Mouse (Mus musculus): Measurements from ENCODE around the gene Htr2b. TPM values are rescaled to one million over a fixed set of nuclear protein-coding genes. Genes with fewer than 3 reads are reported as not detected.

Gene Htr2b
- polyA plus RNA-seq, 1 experiment, result 0.25 TPM

DNA sequence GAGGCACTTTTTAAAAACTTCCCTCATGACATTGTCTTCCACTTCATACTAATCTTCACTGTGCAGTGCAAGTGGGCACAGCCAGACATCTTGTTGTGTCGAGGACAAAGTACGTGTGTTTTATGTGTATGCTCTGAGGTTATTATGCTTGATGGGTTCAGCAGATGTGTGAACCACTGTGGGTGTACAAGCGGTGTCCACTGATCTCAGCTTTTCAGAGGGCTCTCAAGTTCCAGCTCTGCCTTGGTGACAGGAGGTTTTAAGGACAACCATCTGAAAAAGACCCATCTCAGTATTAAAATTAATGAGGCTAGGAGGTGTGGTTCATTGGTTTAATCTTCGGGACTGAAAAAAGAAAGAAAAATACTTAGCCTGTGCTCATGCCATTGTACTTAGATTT is 7.8 kb upstream of the Htr2b start:
- TF ChIP-seq POLR2A (IDR thresholded peaks at IDR 0.05; ENCODE audit: low read depth, low read length) (no peak), CTCF (IDR thresholded peaks at IDR 0.05; ENCODE audit: borderline replicate concordance, insufficient read depth, low read length) (no peak)
- H3K27ac ChIP-seq (ENCODE audit: insufficient read depth, low read length), result no peak overlapping the region
- no peaks in the 10 kb centered on the region for H3K4me1 ChIP-seq (ENCODE audit: control insufficient read depth, insufficient read depth, low read length)
- no peak overlapping the region for H3K4me3 ChIP-seq (ENCODE audit: insufficient read depth, low read length)

DNA sequence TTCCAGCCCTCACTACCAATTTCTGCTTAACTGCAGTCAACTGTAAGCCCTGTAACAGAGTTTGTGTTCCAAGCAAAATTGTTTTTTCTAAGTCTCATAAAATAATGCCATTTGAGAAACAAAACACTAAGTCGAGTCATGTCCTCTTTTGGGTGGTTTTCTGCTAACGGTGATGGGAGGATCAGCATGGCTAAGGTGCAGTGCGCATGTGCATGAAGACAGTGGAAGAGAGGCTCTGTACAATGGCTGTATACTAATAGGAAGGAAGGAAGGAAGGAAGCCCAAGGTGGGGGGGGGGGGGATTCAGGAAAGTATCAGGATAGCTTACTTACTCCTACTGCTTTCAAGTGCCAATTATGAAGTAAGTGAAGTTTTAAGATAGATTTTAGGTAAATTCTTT is 2.4 kb upstream of the Htr2b start:
- TF ChIP-seq POLR2A (IDR thresholded peaks at IDR 0.05; ENCODE audit: low read depth, low read length) (no peak), CTCF (IDR thresholded peaks at IDR 0.05; ENCODE audit: borderline replicate concordance, insufficient read depth, low read length) (no peak)
- no peak overlapping the region for H3K27ac ChIP-seq (ENCODE audit: insufficient read depth, low read length)
- peaks cover 6% of the 10 kb centered on the region for H3K4me1 ChIP-seq (ENCODE audit: control insufficient read depth, insufficient read depth, low read length)
- H3K4me3 ChIP-seq (ENCODE audit: insufficient read depth, low read length), result no peak overlapping the region

DNA sequence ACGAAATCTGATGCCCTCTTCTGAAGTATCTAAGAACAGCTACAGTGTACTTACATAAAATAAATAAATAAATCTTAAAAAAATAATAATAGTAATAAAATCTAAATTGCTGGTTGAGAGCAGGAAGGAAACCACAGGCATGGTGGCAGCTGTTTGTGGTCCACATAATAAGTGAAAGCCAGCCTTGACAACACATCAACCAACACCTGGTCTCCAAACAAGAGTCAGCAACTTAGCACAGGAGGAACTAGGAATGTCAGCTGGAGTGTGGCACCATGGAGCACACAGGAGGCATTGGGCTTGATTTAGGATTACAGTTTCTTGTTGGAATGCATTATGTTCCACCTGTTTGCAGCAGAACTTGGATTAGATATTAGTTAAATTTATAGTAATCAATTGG is 6.7 kb downstream of the Htr2b start:
- no peaks in the 10 kb centered on the region for H3K4me1 ChIP-seq (ENCODE audit: control insufficient read depth, insufficient read depth, low read length)
- H3K4me3 ChIP-seq (ENCODE audit: insufficient read depth, low read length), result no peak overlapping the region
- no peak overlapping the region for H3K27ac ChIP-seq (ENCODE audit: insufficient read depth, low read length)
- no peak for TF ChIP-seq POLR2A (IDR thresholded peaks at IDR 0.05; ENCODE audit: low read depth, low read length)
- no peak for TF ChIP-seq CTCF (IDR thresholded peaks at IDR 0.05; ENCODE audit: borderline replicate concordance, insufficient read depth, low read length)

DNA sequence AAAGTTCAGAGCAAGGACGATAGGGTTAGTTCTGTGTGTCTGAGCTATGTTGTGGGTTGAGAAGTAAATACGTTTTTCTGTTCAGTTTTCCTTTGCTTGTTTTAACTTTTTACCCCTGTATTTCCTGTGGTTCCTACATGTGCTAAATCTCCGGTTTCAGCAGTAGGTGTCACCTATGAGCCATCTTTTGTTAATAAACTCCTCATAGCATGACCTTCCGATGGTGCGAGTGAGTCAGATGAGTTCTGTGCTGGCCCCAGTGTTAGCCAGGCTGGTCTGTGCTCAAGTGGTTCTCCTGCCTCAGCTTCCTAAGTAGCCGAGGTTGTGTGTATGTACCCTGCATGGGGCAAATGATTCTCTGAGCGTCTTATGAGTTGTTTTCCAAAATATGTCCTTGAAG is 17.4 kb downstream of the Htr2b start:
- H3K4me3 ChIP-seq (ENCODE audit: insufficient read depth, low read length), result no peak overlapping the region
- H3K27ac ChIP-seq (ENCODE audit: insufficient read depth, low read length), result no peak overlapping the region
- H3K4me1 ChIP-seq (ENCODE audit: control insufficient read depth, insufficient read depth, low read length), result no peaks in the 10 kb centered on the region
- TF ChIP-seq POLR2A (IDR thresholded peaks at IDR 0.05; ENCODE audit: low read depth, low read length) (no peak), CTCF (IDR thresholded peaks at IDR 0.05; ENCODE audit: borderline replicate concordance, insufficient read depth, low read length) (no peak)

DNA sequence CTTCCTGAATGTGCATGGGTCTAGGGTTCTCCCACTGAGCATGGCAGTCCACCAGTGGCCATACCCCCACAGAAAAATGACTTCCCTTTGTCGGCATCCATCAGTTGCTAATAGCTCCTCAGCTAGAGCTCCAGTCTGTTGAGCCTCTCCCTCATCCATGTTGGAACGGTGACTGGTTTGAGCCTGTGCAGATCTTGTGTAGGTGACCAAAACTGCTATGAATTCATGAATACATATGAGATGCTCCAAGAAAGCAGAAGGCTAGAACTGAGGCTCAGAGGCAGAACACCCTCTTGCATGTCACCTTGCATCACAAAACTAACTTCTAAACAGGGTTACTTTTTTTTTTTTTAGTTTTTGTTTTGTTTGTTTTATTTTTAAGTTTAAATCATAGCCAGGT is 35.2 kb downstream of the Htr2b start:
- no peak for TF ChIP-seq CTCF (IDR thresholded peaks at IDR 0.05; ENCODE audit: borderline replicate concordance, insufficient read depth, low read length)
- TF ChIP-seq POLR2A (IDR thresholded peaks at IDR 0.05; ENCODE audit: low read depth, low read length), result no peak
- Histone ChIP-seq H3K4me1 (ENCODE audit: control insufficient read depth, insufficient read depth, low read length) (no peaks in the 10 kb centered on the region), H3K4me3 (ENCODE audit: insufficient read depth, low read length) (no peak overlapping the region), H3K27ac (ENCODE audit: insufficient read depth, low read length) (no peak overlapping the region)

DNA sequence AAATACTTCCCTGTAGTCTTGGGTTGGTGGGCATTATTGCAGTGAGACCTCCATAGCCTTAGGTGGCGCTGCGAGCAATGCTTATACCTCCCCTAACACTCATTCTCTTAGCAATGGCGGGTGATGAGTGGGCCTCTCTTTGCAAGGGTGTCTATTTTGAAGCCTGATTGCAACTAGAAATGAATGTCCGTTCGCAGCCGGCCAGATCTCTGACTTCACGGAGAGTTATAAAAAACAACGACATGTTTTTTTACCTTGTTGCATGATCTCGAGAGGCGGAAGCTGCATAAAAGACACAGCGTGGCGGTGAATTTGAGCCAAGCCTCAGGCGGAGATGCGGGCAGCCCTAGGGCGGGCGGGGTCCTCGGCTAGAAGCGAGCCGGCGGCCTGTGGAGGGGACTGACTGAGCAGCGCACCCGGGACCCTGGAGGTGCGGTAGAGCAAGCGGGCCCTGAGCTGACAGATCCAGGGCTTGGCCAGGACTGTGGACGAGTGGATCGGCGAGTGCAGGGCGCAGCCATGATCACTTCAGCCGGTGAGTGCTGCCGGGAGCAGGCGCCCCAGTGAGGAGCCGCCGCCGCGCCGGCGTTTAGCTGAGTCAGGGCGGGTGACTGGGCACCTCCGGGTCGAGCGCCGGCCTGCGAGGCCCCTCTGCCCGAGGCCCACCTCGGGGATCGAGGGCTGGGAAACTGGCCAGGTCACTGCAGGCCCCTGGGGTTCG is 47.3 kb downstream of the Htr2b start, which contains the start of gene Psmd1:
Gene Psmd1, plus strand, starts transcription at position 117 of the 721 bp plus-strand sequence.
- TF ChIP-seq POLR2A (IDR thresholded peaks at IDR 0.05; ENCODE audit: low read depth, low read length) (peak; percentile 67), CTCF (IDR thresholded peaks at IDR 0.05; ENCODE audit: borderline replicate concordance, insufficient read depth, low read length) (peak; percentile 74; the same call in 1 of the 2 replicates)
- no peaks in the 10 kb centered on the region; the same call in 1 of the 2 replicates for H3K4me1 ChIP-seq (ENCODE audit: control insufficient read depth, insufficient read depth, low read length)

DNA sequence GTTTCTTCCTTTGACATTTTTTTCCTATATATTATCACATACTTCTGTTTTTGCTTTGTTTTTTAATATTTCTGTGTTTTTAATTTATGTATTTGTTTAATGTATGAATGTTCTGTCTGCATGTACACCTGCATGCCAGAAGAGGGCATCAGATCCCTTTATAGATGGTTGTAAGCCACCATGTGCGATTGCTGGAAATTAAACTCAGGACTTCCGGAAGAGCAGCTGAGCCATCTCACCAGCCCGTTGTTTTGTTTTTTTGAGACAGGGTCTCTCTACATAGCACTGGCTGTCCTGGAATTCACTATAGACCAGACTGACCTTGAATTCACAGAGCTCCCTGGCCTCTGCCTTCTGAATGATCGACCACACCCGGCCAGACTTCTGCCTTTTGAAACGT is 49.2 kb downstream of the Htr2b start:
- Histone ChIP-seq H3K27ac (ENCODE audit: insufficient read depth, low read length) (no peak overlapping the region), H3K4me1 (ENCODE audit: control insufficient read depth, insufficient read depth, low read length) (no peaks in the 10 kb centered on the region; the same call in 1 of the 2 replicates), H3K4me3 (ENCODE audit: insufficient read depth, low read length) (no peak overlapping the region)
- TF ChIP-seq CTCF (IDR thresholded peaks at IDR 0.05; ENCODE audit: borderline replicate concordance, insufficient read depth, low read length), result no peak
- no peak for TF ChIP-seq POLR2A (IDR thresholded peaks at IDR 0.05; ENCODE audit: low read depth, low read length)

More for the DNA sequence above, 47.3 kb downstream of the Htr2b start, which contains the start of gene Psmd1:
- H3K27ac ChIP-seq (ENCODE audit: insufficient read depth, low read length), result peak within 1 kb of the TSS; percentile 63
- H3K4me3 ChIP-seq (ENCODE audit: insufficient read depth, low read length), result peak within 1 kb of the TSS; percentile 90

DNA sequence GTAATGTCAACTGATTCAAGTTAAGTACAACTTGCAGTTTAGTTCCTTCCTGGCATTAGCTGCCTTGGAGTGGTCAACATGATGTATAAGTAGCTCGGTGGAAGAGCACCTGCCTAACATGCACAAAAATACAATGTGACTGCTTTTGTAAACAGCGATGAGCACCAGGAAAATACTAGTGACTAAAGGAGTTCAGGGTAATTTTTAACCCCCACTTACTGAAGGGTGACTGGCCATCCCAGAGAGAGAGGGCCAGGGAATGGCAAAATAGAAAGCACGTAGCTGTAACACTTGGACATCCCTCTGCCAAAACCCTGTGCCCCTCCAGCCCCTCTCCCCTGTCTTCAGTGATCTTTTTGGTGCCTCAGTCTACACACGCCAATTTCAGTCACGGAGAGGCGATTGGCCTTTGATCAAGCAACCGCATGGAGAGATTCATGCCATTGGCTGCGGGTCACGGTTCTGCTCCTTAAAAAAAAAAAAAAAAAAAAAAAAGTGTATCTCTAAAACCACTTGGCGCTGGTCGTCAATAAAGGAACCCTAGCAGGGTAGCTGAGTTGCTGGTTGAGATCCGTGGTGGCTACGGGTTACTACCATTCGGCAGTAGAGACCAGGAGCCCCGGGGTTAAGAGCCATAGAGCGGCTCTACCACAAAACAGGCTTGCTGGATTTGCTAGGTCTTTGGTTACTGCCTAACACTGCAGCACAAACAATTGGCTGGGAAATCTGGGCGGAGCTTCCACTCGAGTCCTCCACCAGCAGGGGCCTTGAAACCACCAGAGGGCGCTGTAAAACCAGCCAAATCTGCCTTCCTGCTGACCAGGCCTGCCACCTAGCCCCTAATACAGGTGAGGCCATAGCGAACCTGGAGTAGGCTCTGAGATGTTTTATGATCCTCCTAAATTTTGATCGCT is 52.7 kb downstream of the Htr2b start:
- no peaks in the 10 kb centered on the region for H3K4me1 ChIP-seq (ENCODE audit: control insufficient read depth, insufficient read depth, low read length)
- H3K4me3 ChIP-seq (ENCODE audit: insufficient read depth, low read length), result peak overlapping the region; percentile 22; the same call in 1 of the 2 replicates
- no peak overlapping the region for H3K27ac ChIP-seq (ENCODE audit: insufficient read depth, low read length)
- TF ChIP-seq CTCF (IDR thresholded peaks at IDR 0.05; ENCODE audit: borderline replicate concordance, insufficient read depth, low read length) (peak; percentile 66), POLR2A (IDR thresholded peaks at IDR 0.05; ENCODE audit: low read depth, low read length) (no peak)

DNA sequence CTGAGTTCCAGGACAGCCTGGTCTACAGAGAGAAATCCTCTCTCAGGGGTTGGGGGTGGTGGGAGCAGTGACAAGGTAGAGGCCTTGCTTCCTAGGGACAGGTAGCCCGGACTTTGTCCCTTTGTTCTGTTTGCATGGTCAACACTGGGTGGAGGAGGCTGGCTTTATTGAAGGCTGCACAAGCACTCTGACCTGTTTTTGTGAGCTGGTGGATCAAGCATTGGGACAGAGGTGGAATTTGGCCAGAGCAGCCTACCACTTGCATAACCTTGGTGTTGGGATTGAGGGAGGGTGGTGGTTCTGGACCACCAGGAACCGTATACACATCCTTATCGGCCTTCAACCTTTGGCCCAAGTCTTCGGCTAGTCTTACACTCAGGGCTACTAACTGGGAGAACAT is 55.5 kb downstream of the Htr2b start:
- Histone ChIP-seq H3K4me3 (ENCODE audit: insufficient read depth, low read length) (no peak overlapping the region), H3K4me1 (ENCODE audit: control insufficient read depth, insufficient read depth, low read length) (no peaks in the 10 kb centered on the region), H3K27ac (ENCODE audit: insufficient read depth, low read length) (no peak overlapping the region)
- TF ChIP-seq CTCF (IDR thresholded peaks at IDR 0.05; ENCODE audit: borderline replicate concordance, insufficient read depth, low read length) (no peak), POLR2A (IDR thresholded peaks at IDR 0.05; ENCODE audit: low read depth, low read length) (no peak)

Measured in embryonic fibroblast, embryonic 13.5 days (primary cell).